Mouse (Mus musculus) bone marrow macrophage, adult 2 months (primary cell): ENCODE results near the gene Pgbd5. TPM values are rescaled to one million over a fixed set of nuclear protein-coding genes. Genes with fewer than 3 reads are reported as not detected.

Source experiments
- H3K27ac ChIP-seq: 2 replicates; pipeline ENCODE4 v1.5.1; 2012; ENCODE audit warnings: low read depth, low read length; ENCODE audit not compliant: insufficient read depth
- H3K4me1 ChIP-seq: 2 replicates; pipeline ENCODE4 v1.6.1; 2012; ENCODE audit warnings: low read length; ENCODE audit not compliant: control insufficient read depth, insufficient read depth
- H3K4me3 ChIP-seq: 2 replicates; pipeline ENCODE4 v1.5.1; 2012; ENCODE audit warnings: mild to moderate bottlenecking, low read length, moderate library complexity; ENCODE audit not compliant: insufficient read depth
- CTCF ChIP-seq: IDR thresholded peaks from 2 replicates; pipeline ENCODE4 v1.5.1; 2012; ENCODE audit warnings: low read depth, mild to moderate bottlenecking, low read length, moderate library complexity
- POLR2A ChIP-seq: IDR thresholded peaks from 2 replicates; pipeline ENCODE4 v1.6.1; 2012; ENCODE audit warnings: mild to moderate bottlenecking, low read depth, low read length, borderline replicate concordance
- polyA plus RNA-seq: library from polyadenylated mRNA; stranded (reverse); fragments of >200 nt; gene quantifications from 2 replicates; pipeline ENCODE4 v1.2.4, GENCODE M21; 2012; ENCODE audit not compliant: missing spikeins, insufficient read depth, insufficient read length

Pgbd5 gene
- polyA plus RNA-seq, 1 experiment: not detected

- Histone ChIP-seq H3K4me1 (no peaks in the 10 kb centered on the region), H3K4me3 (no peak overlapping the region), H3K27ac (no peak overlapping the region)
- no peak for TF ChIP-seq CTCF
- no peak for TF ChIP-seq POLR2A
Measured at GRCm38 (mm10) chr8:124361773-124362427, 77.6 kb downstream of the Pgbd5 start.

- TF ChIP-seq CTCF (no peak), POLR2A (no peak)
- Histone ChIP-seq H3K4me3 (no peak overlapping the region), H3K4me1 (no peaks in the 10 kb centered on the region), H3K27ac (no peak overlapping the region)
Measured at GRCm38 (mm10) chr8:124360911-124361310, 78.5 kb downstream of the Pgbd5 start.

GRCm38 (mm10) chr8:124351636-124352035 is 87.8 kb downstream of the Pgbd5 start:
- no peak overlapping the region for H3K4me3 ChIP-seq
- TF ChIP-seq CTCF: no peak
- TF ChIP-seq POLR2A: no peak

GRCm38 (mm10) chr8:124349663-124350062 is 89.8 kb downstream of the Pgbd5 start:
- Histone ChIP-seq H3K27ac (no peak overlapping the region), H3K4me1 (no peaks in the 10 kb centered on the region), H3K4me3 (no peak overlapping the region)
- TF ChIP-seq POLR2A: no peak
- peak; percentile 97 for TF ChIP-seq CTCF

More at GRCm38 (mm10) chr8:124351636-124352035, 87.8 kb downstream of the Pgbd5 start:
- no peak overlapping the region for H3K27ac ChIP-seq
- H3K4me1 ChIP-seq: no peaks in the 10 kb centered on the region

- Histone ChIP-seq H3K4me3 (no peak overlapping the region), H3K4me1 (no peaks in the 10 kb centered on the region), H3K27ac (no peak overlapping the region)
- TF ChIP-seq POLR2A: no peak
- TF ChIP-seq CTCF: no peak
Measured at GRCm38 (mm10) chr8:124348087-124348486, 91.4 kb downstream of the Pgbd5 start.

- no peak overlapping the region for H3K27ac ChIP-seq
- H3K4me1 ChIP-seq: no peaks in the 10 kb centered on the region
- H3K4me3 ChIP-seq: no peak overlapping the region
- TF ChIP-seq POLR2A (no peak), CTCF (peak; percentile 84)
Measured at GRCm38 (mm10) chr8:124346852-124347523, 92.5 kb downstream of the Pgbd5 start.

- TF ChIP-seq POLR2A: no peak
- no peak for TF ChIP-seq CTCF
- Histone ChIP-seq H3K27ac (no peak overlapping the region), H3K4me1 (no peaks in the 10 kb centered on the region)
Measured at GRCm38 (mm10) chr8:124345098-124345497, 94.4 kb downstream of the Pgbd5 start.

GRCm38 (mm10) chr8:124343991-124344390 is 95.5 kb downstream of the Pgbd5 start:
- no peak for TF ChIP-seq POLR2A
- TF ChIP-seq CTCF: no peak

More at GRCm38 (mm10) chr8:124345098-124345497, 94.4 kb downstream of the Pgbd5 start:
- no peak overlapping the region for H3K4me3 ChIP-seq

GRCm38 (mm10) chr8:124343151-124343550 is 96.3 kb downstream of the Pgbd5 start:
- Histone ChIP-seq H3K4me3 (no peak overlapping the region), H3K4me1 (no peaks in the 10 kb centered on the region), H3K27ac (no peak overlapping the region)
- no peak for TF ChIP-seq CTCF

More at GRCm38 (mm10) chr8:124343991-124344390, 95.5 kb downstream of the Pgbd5 start:
- H3K27ac ChIP-seq: no peak overlapping the region
- H3K4me3 ChIP-seq: no peak overlapping the region
- H3K4me1 ChIP-seq: no peaks in the 10 kb centered on the region

- H3K4me3 ChIP-seq: no peak overlapping the region
- no peak overlapping the region for H3K27ac ChIP-seq
- no peaks in the 10 kb centered on the region for H3K4me1 ChIP-seq
- TF ChIP-seq POLR2A (no peak), CTCF (no peak)
Measured at GRCm38 (mm10) chr8:124340360-124341068, 98.9 kb downstream of the Pgbd5 start.
